Mouse (Mus musculus): ENCODE data around the gene Prelid3b.

The Prelid3b gene

DNA sequence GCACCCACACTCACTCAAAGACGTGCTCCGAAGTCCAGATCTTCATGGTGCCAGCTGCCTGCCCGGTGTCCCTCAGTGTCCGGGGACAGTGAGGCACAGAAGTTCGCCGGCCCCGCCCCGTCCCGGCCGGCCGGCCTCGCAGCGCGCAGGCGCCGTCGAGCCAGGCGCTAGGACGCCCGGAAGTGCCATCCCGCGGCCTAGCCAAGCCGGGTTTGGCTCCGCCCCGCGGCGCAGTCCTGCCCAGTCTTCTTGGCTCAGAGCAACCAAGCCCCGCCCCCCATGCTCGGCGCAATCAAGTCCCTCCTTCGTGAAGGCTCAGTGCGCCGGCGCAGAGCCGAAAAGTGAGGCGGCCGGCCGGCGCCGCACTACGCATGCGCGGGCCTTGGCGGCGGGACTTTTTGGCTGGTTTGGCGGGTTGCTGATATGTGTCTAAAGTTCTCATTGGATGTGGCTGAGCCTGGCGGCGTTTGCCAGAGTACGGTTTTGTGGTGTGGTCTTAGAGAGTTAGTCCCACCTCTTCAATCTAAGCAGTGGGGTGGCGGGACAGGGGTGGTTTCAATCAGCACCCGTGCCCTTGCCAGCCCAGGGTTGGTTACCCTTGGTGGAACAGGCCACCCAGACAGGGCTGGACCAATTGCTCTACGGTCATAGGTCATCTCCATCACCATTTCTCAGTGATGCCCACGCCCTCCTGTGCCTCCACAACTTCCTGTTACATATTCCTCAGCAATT is at the start of gene Prelid3b:
Gene Prelid3b (minus strand): TSS at position 264 of the 732 bp plus-strand sequence.
- peak; percentile 88 for DNase-seq (ENCODE audit: extremely low spot score, low read depth, low spot score)

DNA sequence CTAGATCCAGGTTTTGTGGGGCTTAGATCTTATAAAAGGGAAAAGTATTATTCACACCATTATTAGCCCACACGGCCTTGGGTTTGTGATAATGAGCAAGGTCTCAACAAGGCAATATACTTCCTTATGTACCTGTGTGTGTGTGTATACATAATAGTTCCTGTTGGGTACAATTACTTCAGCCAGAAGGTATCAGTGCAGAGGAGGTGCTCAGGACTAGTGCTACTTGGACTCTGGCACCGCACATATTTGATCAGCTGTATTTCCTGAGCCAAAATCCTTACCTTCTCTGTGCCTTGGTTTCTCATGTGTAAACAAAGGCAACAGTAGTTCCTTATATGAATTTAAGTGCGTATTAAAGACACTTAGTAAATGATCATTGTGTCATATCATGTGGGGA is 49.3 kb upstream of the Prelid3b start:
- DNase-seq (ENCODE audit: extremely low spot score, low read depth, low spot score): no peak

DNA sequence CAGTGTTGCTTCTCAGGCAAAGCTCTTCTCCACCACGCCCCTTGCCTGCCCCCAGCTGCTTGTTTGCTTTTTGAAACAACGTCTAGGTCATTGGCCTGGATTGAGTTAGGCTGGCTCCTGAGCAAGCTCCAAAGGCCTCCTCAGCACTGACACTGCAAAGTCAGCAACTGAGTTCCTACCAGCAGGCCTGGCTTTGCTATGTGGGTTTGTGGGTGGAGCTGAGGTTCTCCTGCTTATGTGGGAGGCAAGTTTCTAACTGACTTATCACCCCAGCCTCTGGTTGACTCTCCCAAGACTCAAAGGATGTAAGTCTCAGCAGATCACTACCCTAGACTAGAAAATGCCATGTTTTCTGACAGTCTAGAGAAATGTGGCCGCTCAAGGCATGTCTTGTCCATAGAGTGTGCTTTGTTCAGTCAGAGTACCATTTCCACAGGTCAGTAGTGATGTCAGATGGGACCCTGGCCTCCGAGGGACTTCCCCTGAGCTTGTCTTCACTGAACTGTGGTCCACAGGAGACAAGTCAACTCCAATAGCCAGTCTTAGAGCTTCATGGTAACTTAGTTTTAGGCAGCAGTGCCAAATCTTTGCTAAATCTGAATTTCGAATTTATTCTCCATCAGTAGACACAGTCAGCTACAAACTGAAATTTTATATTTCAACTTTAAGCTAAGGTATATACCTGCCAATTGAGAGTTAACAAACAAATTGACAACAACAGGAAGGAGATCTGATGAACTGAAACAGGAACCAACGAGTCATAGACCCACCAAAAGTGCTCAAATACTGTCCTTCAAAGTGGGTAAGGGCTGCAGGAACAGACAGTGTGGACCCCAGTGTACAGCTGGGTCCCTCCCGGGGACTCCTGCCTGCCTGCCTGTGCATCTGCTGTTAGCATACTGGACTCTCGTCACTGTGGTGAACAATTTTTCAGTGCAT is 44.5 kb upstream of the Prelid3b start:
- no peak for DNase-seq (ENCODE audit: extremely low spot score, low read depth, low spot score)

DNA sequence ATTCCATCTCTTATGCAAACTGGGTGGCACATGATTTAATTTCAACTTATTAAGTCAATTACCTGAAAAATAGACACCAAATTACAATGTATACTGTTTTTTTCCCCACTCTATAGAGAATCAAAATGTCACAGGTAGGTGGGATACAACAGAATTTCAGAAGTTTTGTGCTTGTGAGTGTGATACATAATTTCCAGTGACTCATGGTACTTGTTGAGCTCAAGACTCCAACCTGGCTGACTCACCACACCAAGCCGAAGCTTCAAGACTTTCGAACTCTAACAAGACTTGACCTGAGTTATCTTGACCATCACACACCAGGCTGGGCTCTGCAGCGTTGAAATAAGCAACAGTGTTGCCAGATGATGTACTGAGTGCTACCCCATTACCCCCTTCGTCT is 42.0 kb upstream of the Prelid3b start:
- DNase-seq (ENCODE audit: extremely low spot score, low read depth, low spot score): no peak

DNA sequence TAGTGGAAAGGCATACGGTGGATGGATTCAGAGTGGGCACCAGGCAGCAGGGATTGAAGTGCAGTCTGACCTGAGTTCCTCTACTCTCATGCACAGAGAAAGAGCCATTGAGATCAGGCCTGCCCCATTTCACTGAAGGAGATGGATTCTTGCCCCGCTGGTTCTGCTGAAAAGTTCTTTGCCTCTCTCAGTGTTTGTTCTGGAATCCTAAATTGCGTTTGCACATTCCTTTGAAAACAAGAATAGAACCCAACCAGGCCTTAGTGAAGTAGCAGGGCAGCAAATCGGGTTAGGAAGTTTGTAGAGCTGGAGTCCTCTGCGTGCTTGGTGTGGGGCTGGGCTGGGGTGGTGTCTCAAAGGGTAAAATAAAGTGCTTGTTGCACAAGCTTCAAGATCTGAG is 40.9 kb upstream of the Prelid3b start:
- no peak for DNase-seq (ENCODE audit: extremely low spot score, low read depth, low spot score)

DNA sequence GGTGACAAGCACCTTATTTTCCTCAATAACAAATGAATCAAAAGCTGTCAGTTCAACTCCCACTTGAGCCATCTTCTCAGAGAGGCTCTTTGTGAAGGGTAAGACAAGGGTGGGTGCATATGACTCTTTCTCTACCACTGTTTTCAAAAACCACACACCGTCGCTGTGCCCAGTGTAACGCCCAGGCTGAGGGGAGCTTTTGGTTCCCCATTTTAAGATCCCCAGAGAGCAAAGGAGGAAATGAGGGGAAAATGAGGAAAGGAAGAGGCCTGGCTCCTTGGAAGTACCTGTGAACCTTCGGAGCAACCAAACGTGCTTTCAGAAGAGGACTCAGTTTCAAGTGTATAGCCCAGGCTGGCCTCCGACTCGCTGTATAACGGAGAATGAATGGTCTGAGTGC is 36.9 kb upstream of the Prelid3b start:
- no peak for DNase-seq (ENCODE audit: extremely low spot score, low read depth, low spot score)

DNA sequence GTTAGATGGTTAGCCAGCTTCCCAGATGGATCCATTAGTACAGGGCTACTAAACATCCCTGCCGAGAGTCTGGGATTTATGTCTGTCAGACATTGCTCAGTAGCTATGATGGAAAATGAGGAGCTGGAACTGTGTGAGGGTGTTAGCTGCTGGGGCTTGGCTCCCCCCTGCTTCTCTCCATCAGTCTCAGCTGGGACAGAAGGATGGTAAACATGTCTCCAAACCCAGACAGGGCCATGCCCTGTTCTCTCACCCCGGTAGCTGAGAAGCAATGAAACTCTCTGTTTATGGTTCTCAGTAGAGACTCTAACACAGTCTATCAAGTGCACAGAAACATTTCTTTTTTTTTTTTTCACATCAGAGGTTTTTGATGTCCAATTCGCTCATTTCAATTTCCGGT is 35.1 kb upstream of the Prelid3b start:
- no peak for DNase-seq (ENCODE audit: extremely low spot score, low read depth, low spot score)

DNA sequence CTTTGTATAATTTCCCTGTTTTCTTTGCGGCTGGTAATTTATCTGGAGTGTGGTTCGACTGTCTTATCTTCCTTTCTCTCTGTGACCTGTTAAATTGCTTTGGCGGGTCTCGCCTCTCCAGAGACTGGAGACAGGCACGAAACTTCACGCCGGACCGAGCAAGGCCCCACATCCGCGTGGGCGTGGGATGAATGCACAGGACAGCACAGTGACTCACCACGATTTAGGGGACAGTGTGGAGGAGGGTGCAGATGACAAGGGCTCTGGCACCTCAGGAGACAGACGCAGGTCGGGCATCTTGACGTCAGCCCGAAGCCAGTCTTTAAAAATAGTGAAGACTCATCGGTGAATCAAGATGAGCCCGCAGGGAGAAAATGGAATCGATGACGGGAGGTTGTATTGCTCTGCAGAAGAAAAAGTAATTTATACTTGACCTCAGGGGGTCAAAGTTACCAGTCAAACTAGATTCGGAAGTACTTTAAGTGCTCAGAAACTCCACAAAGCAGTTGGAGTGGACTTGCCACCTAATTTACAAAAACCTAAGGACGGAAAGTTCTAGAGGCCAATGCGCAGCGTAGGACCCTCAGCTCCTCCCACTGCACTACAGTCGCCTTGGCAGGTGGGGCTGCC is 30.1 kb upstream of the Prelid3b start:
- no peak for DNase-seq (ENCODE audit: extremely low spot score, low read depth, low spot score)

DNA sequence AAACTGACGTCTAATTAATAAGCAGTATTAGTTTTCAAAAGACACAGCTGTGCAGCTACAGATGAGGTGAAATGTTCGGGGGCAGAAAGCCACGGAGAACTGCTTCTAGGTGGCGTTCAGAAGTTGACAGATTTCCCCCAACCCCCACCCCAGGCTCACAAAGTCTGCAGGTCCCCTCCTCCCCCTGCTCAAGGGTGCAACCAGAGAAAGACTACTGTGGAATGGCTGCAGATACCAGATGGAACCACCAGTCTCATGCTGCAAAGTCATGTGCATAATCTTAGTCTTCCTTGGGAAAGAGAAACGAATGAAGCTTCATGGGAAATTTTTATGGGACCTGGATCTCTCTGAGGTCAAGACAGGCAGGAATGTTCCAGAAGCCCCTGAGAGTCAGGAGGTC is 29.4 kb upstream of the Prelid3b start:
- no peak for DNase-seq (ENCODE audit: extremely low spot score, low read depth, low spot score)

DNA sequence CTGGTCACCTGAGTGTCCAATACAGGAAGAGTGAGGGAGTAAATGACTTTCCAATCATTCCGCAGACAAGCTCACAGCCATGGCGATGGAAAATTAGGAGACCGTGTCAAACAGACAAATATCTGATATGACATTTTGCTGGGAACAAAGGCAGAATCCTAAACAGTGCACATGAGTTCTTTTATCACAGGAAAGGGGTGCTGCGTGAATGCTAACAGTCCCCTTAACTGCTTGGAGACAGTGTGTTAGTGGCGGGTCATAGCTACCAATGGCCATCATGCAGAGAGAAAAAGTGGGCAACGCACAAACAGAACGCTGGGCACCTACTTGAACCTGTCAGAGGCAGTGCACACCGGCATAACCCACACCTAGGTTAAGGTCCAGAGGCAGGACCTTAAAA is 28.6 kb upstream of the Prelid3b start:
- DNase-seq (ENCODE audit: extremely low spot score, low read depth, low spot score): no peak

DNA sequence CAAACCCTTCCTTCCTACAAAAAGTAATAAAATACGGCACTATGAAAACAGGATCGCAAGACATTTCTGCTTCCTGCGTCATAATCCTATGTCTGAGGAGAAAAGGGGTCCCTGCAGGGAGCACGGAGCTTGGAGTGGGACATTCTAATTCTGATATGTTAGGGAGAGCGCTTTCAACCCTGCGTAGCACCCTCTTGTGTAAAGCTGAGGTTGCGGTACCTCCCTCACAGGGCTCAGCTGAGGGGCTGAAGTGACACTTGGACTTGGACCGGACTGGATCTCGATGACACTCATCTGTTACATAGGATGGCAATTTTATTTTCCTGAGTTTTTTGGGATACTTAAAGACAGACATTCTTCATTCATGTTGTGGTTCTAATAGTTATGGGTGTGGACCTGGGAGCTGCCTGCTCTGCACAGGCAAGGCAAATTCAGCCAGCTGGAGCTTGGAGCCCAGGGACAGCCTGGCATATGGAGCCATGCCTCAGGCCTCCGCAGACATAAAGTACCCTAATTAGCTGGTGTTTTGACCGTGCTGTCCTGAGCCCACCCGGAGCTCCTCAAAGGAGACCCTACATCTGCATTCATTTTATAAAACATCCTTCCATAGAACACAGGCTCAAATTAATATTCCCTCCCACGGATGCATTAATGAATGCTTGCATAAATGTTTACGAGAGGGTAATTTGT is 28.1 kb upstream of the Prelid3b start:
- no peak for DNase-seq (ENCODE audit: extremely low spot score, low read depth, low spot score)

DNA sequence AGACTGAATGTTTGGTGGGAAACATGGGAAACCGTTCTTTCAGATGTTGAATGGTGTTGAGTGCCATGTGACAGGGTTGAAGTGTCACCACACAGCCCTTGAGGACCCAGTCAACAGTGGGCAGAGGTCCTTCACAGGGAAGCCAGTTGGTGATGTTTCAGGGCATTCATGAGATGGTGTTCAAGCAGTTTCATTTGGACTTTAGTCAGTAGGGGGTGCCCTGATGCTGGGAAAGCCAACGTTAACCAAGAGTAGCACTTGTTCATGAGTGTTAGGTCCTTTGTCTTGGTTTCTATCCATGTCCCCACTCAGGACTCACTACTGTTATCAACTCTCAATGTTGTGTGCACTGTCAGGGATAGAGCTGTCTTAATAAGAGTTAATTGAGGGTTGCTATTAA is 20.0 kb upstream of the Prelid3b start:
- no peak for DNase-seq (ENCODE audit: extremely low spot score, low read depth, low spot score)

DNA sequence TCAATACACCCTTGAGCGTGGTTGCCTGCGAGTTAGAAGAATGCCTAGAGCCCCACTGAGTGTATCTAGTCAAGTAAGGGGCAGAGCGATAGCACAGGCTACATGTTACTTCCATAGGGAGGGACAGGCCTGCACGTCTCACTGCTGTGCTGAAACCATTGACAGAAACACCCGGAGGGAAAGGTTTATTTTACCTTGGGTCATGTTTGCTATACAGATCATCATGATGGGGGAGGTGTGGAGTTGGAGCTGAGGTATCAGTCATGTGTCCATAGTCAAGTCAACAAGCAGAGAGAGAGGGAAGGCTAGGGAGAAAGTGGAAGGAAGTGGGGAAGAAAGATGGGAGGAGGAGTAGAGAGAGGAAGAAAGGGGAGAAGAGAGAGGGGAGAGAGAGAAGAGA is 14.1 kb upstream of the Prelid3b start:
- DNase-seq (ENCODE audit: extremely low spot score, low read depth, low spot score): no peak

DNA sequence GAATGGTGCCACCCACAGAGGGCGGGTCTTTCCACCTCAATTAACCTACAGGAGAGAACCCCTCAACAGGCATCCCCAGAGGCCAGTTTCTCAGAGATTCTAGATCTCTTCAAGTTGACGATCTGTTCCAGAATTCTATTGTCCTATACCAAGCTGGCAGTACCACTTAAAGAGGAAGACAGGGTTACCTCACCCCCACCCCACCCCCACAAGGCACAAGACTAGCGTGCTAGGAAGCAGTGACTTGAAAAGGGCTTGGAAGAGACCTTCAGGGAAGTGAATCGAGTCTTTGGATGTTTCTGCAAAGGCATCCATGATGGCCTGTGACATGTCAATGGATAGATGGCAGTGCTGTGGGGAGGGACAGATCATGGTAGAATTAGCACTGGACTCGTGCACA is 5.9 kb upstream of the Prelid3b start:
- DNase-seq (ENCODE audit: extremely low spot score, low read depth, low spot score): no peak

DNA sequence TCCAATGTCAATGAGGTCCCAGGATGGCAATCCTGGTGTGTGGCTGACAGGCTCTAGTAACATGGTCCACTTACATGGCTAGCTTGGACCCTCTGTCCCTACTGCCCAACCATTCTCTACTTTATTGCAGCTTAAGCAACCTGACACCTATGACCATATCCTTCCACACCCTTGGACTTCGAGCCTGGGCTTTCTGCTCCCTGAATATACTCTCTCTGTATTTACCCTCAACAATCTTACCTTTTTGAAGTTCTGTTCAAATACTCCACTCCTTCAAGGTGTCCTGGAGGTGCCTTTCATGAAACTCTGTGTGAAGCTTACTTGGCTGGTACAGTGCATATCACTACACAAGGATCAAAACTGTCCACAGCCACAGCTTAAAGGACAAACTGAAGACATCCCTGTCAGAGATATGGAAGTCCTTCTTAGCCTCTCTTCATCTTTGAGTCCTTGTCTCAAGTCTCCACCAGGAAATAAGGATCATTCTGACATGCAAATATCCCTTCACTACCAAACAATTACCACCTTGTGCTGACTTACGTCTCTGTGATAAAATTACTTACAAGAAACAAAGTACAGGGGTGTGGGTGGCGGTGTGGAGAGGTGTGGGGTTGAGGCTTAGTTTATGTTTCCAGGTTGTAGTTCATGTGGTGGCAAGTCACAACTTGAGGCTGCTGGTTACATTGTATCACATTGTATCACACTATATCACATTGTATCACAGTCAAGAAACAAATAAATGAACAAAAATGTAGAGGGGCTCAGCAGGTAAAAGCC is 4.8 kb upstream of the Prelid3b start:
- DNase-seq (ENCODE audit: extremely low spot score, low read depth, low spot score): no peak

DNA sequence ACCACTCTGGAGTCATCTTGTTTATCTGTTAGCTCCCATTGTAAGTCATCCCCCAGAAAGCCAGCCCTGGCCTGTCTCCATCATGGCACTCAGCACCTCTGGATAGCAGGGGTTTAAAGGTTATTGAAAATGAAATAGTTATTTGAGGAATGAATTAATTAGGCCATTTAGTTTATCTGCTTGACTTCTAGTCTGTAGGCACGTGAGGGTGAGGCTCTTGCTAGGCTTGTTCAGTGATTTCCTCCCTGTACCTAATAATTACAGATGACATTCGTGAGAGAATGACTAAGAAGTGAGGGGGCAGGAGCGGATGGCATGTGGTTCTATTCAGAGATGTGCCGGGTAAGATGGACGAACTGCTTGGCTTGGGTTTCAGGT is 658 bp upstream of the Prelid3b start:
- DNase-seq (ENCODE audit: extremely low spot score, low read depth, low spot score): no peak

DNA sequence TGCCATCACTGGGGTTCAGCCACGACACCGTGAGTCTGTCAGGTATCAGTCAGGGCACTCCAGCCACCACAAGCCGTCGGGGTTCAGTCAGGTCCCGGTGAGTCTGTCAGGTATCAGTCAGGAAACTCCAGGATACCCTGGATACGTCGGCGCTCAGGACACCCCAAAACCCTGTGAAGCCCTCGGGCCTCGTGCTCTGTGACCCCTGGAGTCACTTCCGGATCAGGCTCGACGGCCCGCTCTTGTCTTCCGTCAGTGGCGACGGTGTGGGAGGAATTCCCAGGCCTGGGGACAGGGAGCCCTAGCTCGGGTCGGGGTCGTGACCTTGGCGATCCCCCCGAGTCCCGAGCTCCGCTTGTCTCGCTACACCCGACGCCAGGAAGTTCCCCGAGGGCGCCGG is 474 bp downstream of the Prelid3b start:
- DNase-seq (ENCODE audit: extremely low spot score, low read depth, low spot score): no peak

DNA sequence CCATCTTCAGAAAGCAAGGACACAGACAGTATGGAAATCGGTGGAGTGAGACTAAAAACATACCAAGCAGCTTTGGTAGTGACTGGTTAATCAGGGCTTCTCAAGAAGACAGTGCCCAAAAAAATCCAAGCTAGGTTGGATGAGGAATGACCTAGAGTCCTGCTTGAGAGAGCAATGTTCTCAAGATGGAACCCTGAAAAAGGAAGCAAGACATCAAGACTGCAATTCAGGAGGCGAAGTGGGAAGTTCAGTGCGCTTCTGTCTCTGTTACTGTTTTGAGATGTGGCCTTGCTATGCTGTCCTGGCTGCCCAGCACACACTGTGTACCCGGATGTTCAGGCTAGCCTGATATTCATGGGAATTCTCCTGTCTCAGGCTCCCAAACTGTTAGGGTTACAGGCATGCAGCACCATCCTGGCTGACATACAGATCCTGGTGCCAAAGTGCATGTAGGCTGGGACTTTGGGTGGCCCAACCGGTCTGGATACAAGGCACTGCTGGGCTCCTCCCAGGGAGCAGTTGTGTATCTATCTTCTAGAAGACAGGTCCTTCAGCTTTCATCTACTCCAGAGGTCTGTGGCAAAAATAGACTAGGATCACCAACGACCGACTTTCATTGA is 2.0 kb downstream of the Prelid3b start:
- DNase-seq (ENCODE audit: extremely low spot score, low read depth, low spot score): no peak

DNA sequence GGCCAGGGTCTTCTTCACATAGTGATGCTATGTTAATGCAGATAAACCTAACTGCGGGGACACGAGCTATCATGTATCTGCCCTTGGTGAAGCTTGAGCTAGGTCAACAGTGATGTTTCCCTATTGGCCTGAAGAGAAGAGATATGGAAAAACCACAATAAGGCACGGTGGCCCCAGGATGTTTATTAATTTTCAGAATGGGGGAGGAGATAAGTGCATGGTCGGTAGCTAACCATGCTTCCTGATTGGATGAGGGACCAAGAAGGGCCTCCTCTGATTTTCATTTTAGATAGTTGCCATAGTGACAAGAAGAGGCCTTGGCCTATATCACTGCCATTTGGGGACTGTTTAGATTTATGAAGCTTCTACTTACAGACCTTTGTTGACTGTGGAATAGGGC is 2.5 kb downstream of the Prelid3b start:
- DNase-seq (ENCODE audit: extremely low spot score, low read depth, low spot score): no peak

Measured in hindlimb bud, embryonic 11.5 days (tissue).